Comparison of ENCODE assay signal across 7 mouse cellular contexts in the genomic region with DNA sequence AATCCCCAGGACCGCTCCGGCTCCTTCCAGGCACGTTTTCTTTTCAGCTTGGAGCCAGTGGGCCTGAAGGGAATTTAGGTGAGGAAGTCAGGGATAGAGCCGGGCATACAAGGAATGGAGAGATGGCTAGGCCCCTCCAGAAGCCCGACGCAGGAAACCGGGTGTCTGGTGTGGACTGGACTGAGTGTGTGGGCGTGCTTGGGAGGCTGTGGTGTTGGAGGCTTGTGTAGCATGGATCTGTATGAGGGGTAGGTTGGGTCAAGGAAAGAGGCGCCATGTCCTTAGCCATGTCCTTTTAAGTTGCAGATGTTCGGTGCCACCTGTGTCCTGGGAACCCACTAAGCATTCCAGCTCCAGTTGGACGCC. TPM values are rescaled to one million over a fixed set of nuclear protein-coding genes. Genes with fewer than 3 reads are reported as not detected.
A peak's percentile ranks its signal among the peaks of the same experiment; 100 is the strongest.
DNase-seq lines count a peak whose midpoint lies in the region; ATAC-seq and TF ChIP-seq lines count a peak whose summit lies in the region.

No protein-coding gene starts in this region.

- no peaks in the 10 kb centered on the region for H3K9me3 ChIP-seq in kidney, postnatal 0 days (replicated peaks; ENCODE audit: low read length)
- no peaks in the 10 kb centered on the region for H3K9me3 ChIP-seq in forebrain, embryonic 12.5 days
- H3K9me3 ChIP-seq in liver, embryonic 14.5 days (ENCODE audit: control insufficient read depth, low read length), result no peaks in the 10 kb centered on the region

- peaks cover 12% of the 10 kb centered on the region for H3K4me1 ChIP-seq in kidney, postnatal 0 days (replicated peaks; ENCODE audit: insufficient read depth, low read length)
- peaks cover 7% of the 10 kb centered on the region for H3K4me1 ChIP-seq in bone marrow macrophage, adult 2 months (ENCODE audit: control insufficient read depth, insufficient read depth, low read length)
- H3K4me1 ChIP-seq in forebrain, embryonic 12.5 days, result peaks cover 18% of the 10 kb centered on the region
- no peaks in the 10 kb centered on the region for H3K4me1 ChIP-seq in liver, embryonic 14.5 days (replicated peaks; ENCODE audit: control insufficient read depth in 2 of 2, insufficient read depth in 2 of 2, low read length in 1 of 2)

- H3K27me3 ChIP-seq in kidney, postnatal 0 days (ENCODE audit: insufficient read depth, low read length), result no peaks in the 10 kb centered on the region
- H3K27me3 ChIP-seq in forebrain, embryonic 12.5 days, result peaks cover 23% of the 10 kb centered on the region; the same call in 1 of the 2 replicates
- H3K27me3 ChIP-seq in liver, embryonic 14.5 days (ENCODE audit: control insufficient read depth, insufficient read depth, low read length), result peaks cover 11% of the 10 kb centered on the region

- no peak overlapping the region for H3K27ac ChIP-seq in kidney, postnatal 0 days
- H3K27ac ChIP-seq in bone marrow macrophage, adult 2 months (ENCODE audit: insufficient read depth, low read depth, low read length), result no peak overlapping the region
- H3K27ac ChIP-seq in forebrain, embryonic 12.5 days, result no peak overlapping the region
- H3K27ac ChIP-seq in liver, embryonic 14.5 days, result no peak overlapping the region

- TF ChIP-seq EP300 in liver, embryonic 14.5 days (IDR thresholded peaks at IDR 0.05; ENCODE audit: low read depth), result no peak

- DNase-seq in kidney, postnatal 0 days (ENCODE audit: low spot score), result peak; percentile 45
- DNase-seq in kidney, adult 8-10 months, result no peak
- DNase-seq in liver, embryonic 14.5 days (ENCODE audit: low read depth in 3 of 3, low spot score in 3 of 3), result no peak
- no peak for DNase-seq in urinary bladder, postnatal 10 days (ENCODE audit: low spot score)

- TF ChIP-seq CTCF in kidney, postnatal 0 days (IDR thresholded peaks at IDR 0.05; ENCODE audit: low read depth), result no peak
- TF ChIP-seq CTCF in bone marrow macrophage, adult 2 months (IDR thresholded peaks at IDR 0.05; ENCODE audit: low read depth, low read length), result no peak
- TF ChIP-seq CTCF in liver, embryonic 14.5 days (IDR thresholded peaks at IDR 0.05; ENCODE audit: low read depth), result no peak

- no peak for TF ChIP-seq POLR2A in bone marrow macrophage, adult 2 months (IDR thresholded peaks at IDR 0.05; ENCODE audit: borderline replicate concordance, low read depth, low read length)

- peak overlapping the region; percentile 96 for H3K4me2 ChIP-seq in kidney, postnatal 0 days (ENCODE audit: low read length)
- peak overlapping the region; percentile 92 for H3K4me2 ChIP-seq in forebrain, embryonic 12.5 days
- H3K4me2 ChIP-seq in liver, embryonic 14.5 days (ENCODE audit: low read depth), result peak overlapping the region; percentile 51

- H3K9ac ChIP-seq in kidney, postnatal 0 days (ENCODE audit: low read depth, low read length), result peak overlapping the region; percentile 68
- H3K9ac ChIP-seq in forebrain, embryonic 12.5 days, result peak overlapping the region; percentile 80
- H3K9ac ChIP-seq in liver, embryonic 14.5 days (replicated peaks), result no peak overlapping the region

- WGBS in kidney, postnatal 0 days, result 23% methylated on average over 11 of the region's 11 CpGs
- 33% methylated on average over 11 of the region's 11 CpGs for WGBS in forebrain, embryonic 12.5 days
- 25% methylated on average over 11 of the region's 11 CpGs for WGBS in liver, embryonic 14.5 days (ENCODE audit: insufficient replicate concordance)

- no peaks in the 10 kb centered on the region for H3K36me3 ChIP-seq in kidney, postnatal 0 days (ENCODE audit: insufficient read depth, low read length)
- 0 out of 2 replicates have a peak, but pooled peaks cover 4% of the 10 kb centered on the region for H3K36me3 ChIP-seq in forebrain, embryonic 12.5 days (replicated peaks)
- H3K36me3 ChIP-seq in liver, embryonic 14.5 days (replicated peaks; ENCODE audit: control insufficient read depth, insufficient read depth, low read depth), result no peaks in the 10 kb centered on the region

- peak; percentile 33; the same call in 1 of the 2 replicates for ATAC-seq in kidney, postnatal 0 days (replicated peaks; ENCODE audit: low FRiP score, low read depth)
- ATAC-seq in forebrain, embryonic 12.5 days (ENCODE audit: low FRiP score), result peak; percentile 57; the same call in 1 of the 2 replicates
- ATAC-seq in liver, embryonic 14.5 days (ENCODE audit: insufficient read depth), result no peak
- ATAC-seq in erythroid progenitor cell, adult 5-6 weeks (replicated peaks; ENCODE audit: low FRiP score, poor library complexity, severe bottlenecking), result no peak

- H3K4me3 ChIP-seq in kidney, postnatal 0 days (replicated peaks; ENCODE audit: low read depth, low read length), result peak overlapping the region; percentile 55
- H3K4me3 ChIP-seq in bone marrow macrophage, adult 2 months (ENCODE audit: insufficient read depth, low read length), result peak overlapping the region; percentile 69
- peak overlapping the region; percentile 69 for H3K4me3 ChIP-seq in forebrain, embryonic 12.5 days (replicated peaks)
- peak overlapping the region; percentile 29 to 41 for H3K4me3 ChIP-seq in liver, embryonic 14.5 days (ENCODE audit: insufficient read depth in 1 of 2, low read depth in 2 of 2, low read length in 2 of 2)

RNA-seq across cellular contexts. Expression of a gene that starts 0.9 kb away (rescaled TPM):
- polyA plus RNA-seq in kidney, postnatal 0 days (2015; fragmentation: Nextera tagmentation; extraction: Ambion mirVana), result 5.7 and 6.2 TPM in 2 replicates
- 5.5 and 7.2 TPM in 2 replicates for polyA plus RNA-seq in bone marrow macrophage, adult 2 months (2012; ENCODE audit: insufficient read depth, insufficient read length, missing spikeins)
- 8.0 and 8.1 TPM in 2 replicates for polyA plus RNA-seq in forebrain, embryonic 12.5 days (2016; fragmentation: Nextera tagmentation; extraction: Ambion mirVana)
- 0.34 and 0.42 TPM in 2 replicates for polyA plus RNA-seq in liver, embryonic 14.5 days (2012; rRNA removed)
- polyA plus RNA-seq in liver, embryonic 14.5 days (2014; fragmentation: Nextera tagmentation; extraction: Ambion mirVana), result 0.18 and 0.40 TPM in 2 replicates
- 1.3 and 4.7 TPM in 2 replicates for total RNA-seq in erythroid progenitor cell, adult 5-6 weeks (2015; ENCODE audit: low replicate concordance)
- total RNA-seq in erythroid progenitor cell, adult 5-6 weeks (2017; ENCODE audit: low replicate concordance), result 1.7 and 7.4 TPM in 2 replicates

RNA-seq across cellular contexts. Expression of a gene that starts 51.4 kb away (rescaled TPM):
- polyA plus RNA-seq in kidney, postnatal 0 days (2015; fragmentation: Nextera tagmentation; extraction: Ambion mirVana), result 4.0 and 4.7 TPM in 2 replicates
- polyA plus RNA-seq in bone marrow macrophage, adult 2 months (2012; ENCODE audit: insufficient read depth, insufficient read length, missing spikeins), result 3.2 and 3.4 TPM in 2 replicates
- 11.3 and 13.3 TPM in 2 replicates for polyA plus RNA-seq in forebrain, embryonic 12.5 days (2016; fragmentation: Nextera tagmentation; extraction: Ambion mirVana)
- 1.5 and 1.8 TPM in 2 replicates for polyA plus RNA-seq in liver, embryonic 14.5 days (2012; rRNA removed)
- 1.2 and 1.7 TPM in 2 replicates for polyA plus RNA-seq in liver, embryonic 14.5 days (2014; fragmentation: Nextera tagmentation; extraction: Ambion mirVana)
- 1.4 TPM in 1 of 2 replicates, not detected in the other for total RNA-seq in erythroid progenitor cell, adult 5-6 weeks (2015; ENCODE audit: low replicate concordance)
- 0.08 and 1.8 TPM in 2 replicates for total RNA-seq in erythroid progenitor cell, adult 5-6 weeks (2017; ENCODE audit: low replicate concordance)

Comparison
In these comparisons a context has a peak if more than half of its experiments do, and no peak if none do; other contexts are left out.
1. ATAC-seq: peak in kidney, postnatal 0 days (single experiment) and forebrain, embryonic 12.5 days (single experiment); none in liver, embryonic 14.5 days (single experiment) and erythroid progenitor cell, adult 5-6 weeks (single experiment).
2. Peak in every context shown above with its lines, with median percentiles within 50 percentile points of each other: H3K4me2 ChIP-seq and H3K4me3 ChIP-seq.